Mouse (Mus musculus): ENCODE data around the gene Ermp1. TPM values are rescaled to one million over a fixed set of nuclear protein-coding genes. Genes with fewer than 3 reads are reported as not detected.

Ermp1 gene
- polyA plus RNA-seq (2021; fragmentation: Nextera tagmentation): 9.5 and 13.7 TPM in 2 replicates
- long read RNA-seq, experiment 1, full-length matches to known transcripts: 3 of 18 reads
- long read RNA-seq, experiment 1, partial matches to known transcripts: 3 of 18 reads
- long read RNA-seq, experiment 1, other reads (novel, unspliced or antisense): 12 of 18 reads
- long read RNA-seq, experiment 2, full-length matches to known transcripts: 60 of 86 reads
- long read RNA-seq, experiment 2, partial matches to known transcripts: 11 of 86 reads
- long read RNA-seq, experiment 2, other reads (novel, unspliced or antisense): 15 of 86 reads

GRCm38 (mm10) chr19:29647651-29648549 is at the start of gene Ermp1:
TSS of gene Ermp1 (minus strand) at chr19:29648415.

GRCm38 (mm10) chr19:29697245-29697874 is 49.1 kb upstream of the Ermp1 start, which contains the start of gene Mlana:
TSS of gene Mlana (plus strand) at chr19:29697824.

Other genes starting within 250 kb of the Ermp1 start
- gene Pdcd1lg2, start 237.5 kb downstream of the Ermp1 start, polyA plus RNA-seq (2021; fragmentation: Nextera tagmentation): not detected in 2 replicates
- 7.7 and 10.6 TPM in 2 replicates for gene Ric1, start 126.1 kb downstream of the Ermp1 start, polyA plus RNA-seq (2021; fragmentation: Nextera tagmentation)
- not detected in 2 replicates for gene Mlana, start 49.4 kb upstream of the Ermp1 start, polyA plus RNA-seq (2021; fragmentation: Nextera tagmentation)
- gene 9930021J03Rik, start 157.6 kb upstream of the Ermp1 start, polyA plus RNA-seq (2021; fragmentation: Nextera tagmentation): 3.7 and 3.8 TPM in 2 replicates
- 8.9 and 12.0 TPM in 2 replicates for gene Ranbp6, start 164.6 kb upstream of the Ermp1 start, polyA plus RNA-seq (2021; fragmentation: Nextera tagmentation)